Mouse (Mus musculus): Measurements from ENCODE around the gene Fa2h.

- no peak for TF ChIP-seq CTCF (IDR thresholded peaks at IDR 0.05; ENCODE audit: borderline replicate concordance, insufficient read depth, low read length)
- TF ChIP-seq POLR2A (IDR thresholded peaks at IDR 0.05; ENCODE audit: low read depth, low read length): no peak
These were observed 89.3 kb downstream of the Fa2h start for GRCm38 (mm10) chr8:111304359-111304758.

Measured in embryonic fibroblast, embryonic 13.5 days (primary cell).